In the genomic region with DNA sequence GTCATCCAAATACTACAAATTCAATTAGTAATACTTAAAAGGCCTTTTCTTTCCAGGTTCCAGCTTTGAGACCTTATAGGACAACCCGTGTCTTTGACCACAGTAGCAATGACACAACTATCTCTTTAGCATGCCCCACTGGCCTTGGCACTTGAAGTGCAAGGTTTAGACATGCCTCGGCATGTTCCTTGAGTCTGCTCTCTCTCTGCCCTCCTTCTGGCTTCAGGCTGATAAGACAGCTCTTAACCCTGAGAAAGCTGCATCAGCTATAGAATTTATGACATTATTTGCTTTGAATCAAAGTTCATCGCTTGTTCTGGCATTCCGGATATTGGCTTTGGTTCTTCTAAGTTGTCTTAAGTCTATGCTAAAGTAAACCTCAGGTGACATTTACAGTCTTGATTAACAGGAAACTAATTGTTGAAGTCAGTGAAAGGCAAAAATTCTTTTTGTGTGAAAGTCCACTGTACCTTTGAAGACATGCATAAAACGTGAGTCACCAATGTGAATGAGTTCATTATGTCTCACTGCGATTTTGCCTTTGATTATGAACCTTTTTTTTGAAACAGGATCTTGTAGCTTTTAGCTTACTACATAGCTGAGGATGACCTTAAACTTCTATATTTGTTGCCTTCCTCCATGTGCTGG, we compare ENCODE assay signal across 26 mouse cellular contexts. TPM values are rescaled to one million over a fixed set of nuclear protein-coding genes. Genes with fewer than 3 reads are reported as not detected.
DNase-seq lines count a peak whose midpoint lies in the region; ATAC-seq and TF ChIP-seq lines count a peak whose summit lies in the region.
"Had no signal": no experiment of that assay in that cellular context is flagged by ENCODE, and none has a peak within 500 bp of the region (broad histone marks: within the 10 kb centered on the region; RNA-seq: fewer than 3 reads in every experiment).

No protein-coding gene starts in this region.

- 0 out of 2 replicates have a peak, but pooled peaks cover 2% of the 10 kb centered on the region for H3K4me1 ChIP-seq in G1E (ENCODE audit: insufficient read depth, low read depth, low read length)
- H3K4me1 ChIP-seq in small intestine, adult 2 months (ENCODE audit: control insufficient read depth, insufficient read depth, insufficient read length, low read length): no peaks in the 10 kb centered on the region
- H3K4me1 ChIP-seq: embryonic facial prominence, embryonic 13.5 days; forebrain, embryonic 10.5 days; heart, embryonic 13.5 days; hindbrain, embryonic 13.5 days; midbrain, embryonic 12.5 days; neural tube, embryonic 13.5 days had no signal

- H3K27me3 ChIP-seq in G1E (ENCODE audit: insufficient read depth, low read length): no peaks in the 10 kb centered on the region
- no peaks in the 10 kb centered on the region for H3K27me3 ChIP-seq in small intestine, adult 2 months (ENCODE audit: control insufficient read depth, insufficient read depth, low read length)
- H3K27me3 ChIP-seq: embryonic facial prominence, embryonic 13.5 days; heart, embryonic 13.5 days; hindbrain, embryonic 13.5 days; midbrain, embryonic 12.5 days; neural tube, embryonic 13.5 days had no signal

- no peak for TF ChIP-seq POLR2A in small intestine, adult 2 months (IDR thresholded peaks at IDR 0.05; ENCODE audit: low read depth, low read length)

- 28% methylated on average over 6 of the region's 6 CpGs for WGBS in small intestine, adult 2 months

- ATAC-seq in G1E (ENCODE audit: extremely low read depth, insufficient number of reproducible peaks, low FRiP score, poor library complexity, severe bottlenecking): peak; percentile 89
- ATAC-seq: forebrain, postnatal 0 days; inflammation-experienced regulatory T-cells, adult 6 months had no signal

- no peak for TF ChIP-seq CTCF in G1E (IDR thresholded peaks at IDR 0.05; ENCODE audit: low read depth, low read length)
- TF ChIP-seq CTCF in small intestine, adult 2 months (IDR thresholded peaks at IDR 0.05; ENCODE audit: extremely low read depth, insufficient read length, insufficient replicate concordance, low read depth, low read length): no peak

- no peaks in the 10 kb centered on the region; the same call in 1 of the 2 replicates for H3K9me3 ChIP-seq in G1E (replicated peaks)
- H3K9me3 ChIP-seq: embryonic facial prominence, embryonic 13.5 days; forebrain, embryonic 10.5 days; heart, embryonic 13.5 days; hindbrain, embryonic 13.5 days; midbrain, embryonic 12.5 days; neural tube, embryonic 13.5 days had no signal

- intact Hi-C loops in left cerebral cortex, postnatal 14 days (cut with DNase I): no loop called here

- H3K27ac ChIP-seq in small intestine, adult 2 months (ENCODE audit: insufficient read depth, low read depth, low read length): peak overlapping the region; percentile 64
- H3K27ac ChIP-seq: embryonic facial prominence, embryonic 13.5 days; forebrain, embryonic 10.5 days; heart, embryonic 13.5 days; hindbrain, embryonic 13.5 days; kidney, postnatal 0 days; liver, embryonic 14.5 days; midbrain, embryonic 12.5 days; neural tube, embryonic 13.5 days had no signal

- H3K4me3 ChIP-seq in G1E (ENCODE audit: low read depth, low read length): no peak overlapping the region
- H3K4me3 ChIP-seq in small intestine, adult 2 months (ENCODE audit: low read depth, low read length): no peak overlapping the region
- H3K4me3 ChIP-seq: embryonic facial prominence, embryonic 13.5 days; forebrain, embryonic 10.5 days; heart, embryonic 13.5 days; hindbrain, embryonic 13.5 days; midbrain, embryonic 12.5 days; neural tube, embryonic 13.5 days had no signal

- peak; percentile 29 to 32 for DNase-seq in adrenal gland, adult (ENCODE audit: inconsistent age in 2 of 2, low spot score in 1 of 2)
- no peak for DNase-seq in adrenal gland, postnatal 14 days
- DNase-seq in G1E (ENCODE audit: low spot score): no peak
- peak; percentile 17 for DNase-seq in fibroblast of lung, adult 2 months (ENCODE audit: low read depth)
- no peak for DNase-seq in lung, postnatal 36 days
- DNase-seq in left cerebral cortex, postnatal 14 days (ENCODE audit: low spot score in 2 of 2): no peak
- DNase-seq in heart, adult 18-20 months: no peak
- DNase-seq: cerebellum, adult 8-10 months; right cerebral cortex, adult 18-20 months; thymus, adult 18-20 months had no signal

- no peaks in the 10 kb centered on the region for H3K36me3 ChIP-seq in G1E (replicated peaks)
- H3K36me3 ChIP-seq in small intestine, adult 2 months (ENCODE audit: control insufficient read depth, insufficient read depth, low read length): no peaks in the 10 kb centered on the region
- H3K36me3 ChIP-seq: embryonic facial prominence, embryonic 13.5 days; forebrain, embryonic 10.5 days; heart, embryonic 13.5 days; hindbrain, embryonic 13.5 days; midbrain, embryonic 12.5 days; neural tube, embryonic 13.5 days had no signal

RNA-seq across cellular contexts. Expression of a gene that starts 29.3 kb away (rescaled TPM):
- total RNA-seq in adrenal gland, postnatal 14 days (2021): not detected in 2 replicates
- not detected in 2 replicates for total RNA-seq in G1E (2014; fragmentation: Nextera tagmentation)
- not detected in 2 replicates for total RNA-seq in G1E (2017)
- polyA plus RNA-seq in G1E (2012): not detected in 2 replicates
- 12.1 and 23.0 TPM in 2 replicates for polyA plus RNA-seq in small intestine, adult 2 months (2012; rRNA removed)
- not detected for total RNA-seq in left cerebral cortex, postnatal 14 days (2021)
- not detected for total RNA-seq in heart, adult 18-20 months (2021)
- total RNA-seq: forebrain, postnatal 0 days; gastrocnemius, adult 18-20 months; gastrocnemius, postnatal 4 days; heart, postnatal 25 days had no signal
- polyA plus RNA-seq: forebrain, embryonic 10.5 days; liver, embryonic 14.5 days; midbrain, embryonic 12.5 days had no signal

RNA-seq across cellular contexts. Expression of a gene that starts 35.7 kb away (rescaled TPM):
- total RNA-seq in adrenal gland, postnatal 14 days (2021): 0.07 TPM in 1 of 2 replicates, not detected in the other
- total RNA-seq in G1E (2014; fragmentation: Nextera tagmentation) (not detected in 2 replicates), G1E (2017) (0.06 TPM in 1 of 2 replicates, not detected in the other)
- polyA plus RNA-seq in G1E (2012): not detected in 2 replicates
- 0.90 and 1.8 TPM in 2 replicates for polyA plus RNA-seq in small intestine, adult 2 months (2012; rRNA removed)
- total RNA-seq in left cerebral cortex, postnatal 14 days (2021): not detected
- total RNA-seq in heart, adult 18-20 months (2021): not detected
- total RNA-seq: gastrocnemius, adult 18-20 months; layer of hippocampus, adult 8-10 months; left cerebral cortex, postnatal 10 days had no signal
- polyA plus RNA-seq: embryonic facial prominence, embryonic 13.5 days; forebrain, postnatal 0 days; hindbrain, embryonic 13.5 days; inflammation-experienced regulatory T-cells, adult 6 months; kidney, postnatal 0 days; midbrain, embryonic 12.5 days; neural tube, embryonic 13.5 days had no signal

Comparison
In these comparisons a context has a peak if more than half of its experiments do, and no peak if none do; other contexts are left out.
1. DNase-seq: peak in adrenal gland, adult (2 of 2) and fibroblast of lung, adult 2 months (single experiment); none in adrenal gland, postnatal 14 days (single experiment), G1E (single experiment), lung, postnatal 36 days (single experiment), left cerebral cortex, postnatal 14 days (0 of 2) and heart, adult 18-20 months (0 of 2).